Mouse (Mus musculus): ENCODE measurements around the gene Trim44. TPM values are rescaled to one million over a fixed set of nuclear protein-coding genes. Genes with fewer than 3 reads are reported as not detected.

Trim44 gene
- polyA plus RNA-seq, 1 experiment from 2014 or later: 16.2 TPM

DNA sequence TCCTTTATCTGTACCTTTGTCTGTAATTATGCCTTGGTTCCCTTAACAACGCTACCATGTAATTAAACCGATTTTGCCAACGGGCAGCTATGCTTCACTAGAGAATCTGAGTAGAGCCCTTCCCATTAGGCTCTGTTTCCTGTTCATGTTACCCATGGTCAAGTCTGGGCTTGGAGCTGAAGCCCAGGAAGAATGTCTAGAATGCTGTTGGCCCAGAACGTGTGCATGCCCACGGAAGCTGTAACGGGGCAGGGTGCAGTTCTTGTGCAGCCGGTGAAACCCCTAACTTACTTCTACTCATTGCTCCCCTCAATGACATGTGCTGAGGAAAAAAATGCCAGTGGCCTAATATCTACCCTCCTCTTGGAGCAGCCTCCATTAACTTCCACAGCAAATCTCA lies 40.2 kb upstream of the Trim44 start:
- H3K4me2 ChIP-seq (ENCODE audit: low read depth, low read length): no peak overlapping the region
- peaks cover 21% of the 10 kb centered on the region for H3K4me1 ChIP-seq (ENCODE audit: control insufficient read depth, insufficient read depth, low read length)
- no peaks in the 10 kb centered on the region for H3K9me3 ChIP-seq (replicated peaks; ENCODE audit: control insufficient read depth, low read length)
- no peak overlapping the region for H3K4me3 ChIP-seq (replicated peaks; ENCODE audit: low read length)
- 77% methylated on average over 7 of the region's 7 CpGs for WGBS
- no peak overlapping the region for H3K27ac ChIP-seq (ENCODE audit: low read length)
- H3K9ac ChIP-seq (ENCODE audit: low read length): no peak overlapping the region
- no peaks in the 10 kb centered on the region for H3K27me3 ChIP-seq (ENCODE audit: control insufficient read depth, insufficient read depth, low read length)
- ATAC-seq (ENCODE audit: insufficient read depth, low FRiP score): no peak
- H3K36me3 ChIP-seq (ENCODE audit: control insufficient read depth, insufficient read depth, low read length): no peaks in the 10 kb centered on the region

DNA sequence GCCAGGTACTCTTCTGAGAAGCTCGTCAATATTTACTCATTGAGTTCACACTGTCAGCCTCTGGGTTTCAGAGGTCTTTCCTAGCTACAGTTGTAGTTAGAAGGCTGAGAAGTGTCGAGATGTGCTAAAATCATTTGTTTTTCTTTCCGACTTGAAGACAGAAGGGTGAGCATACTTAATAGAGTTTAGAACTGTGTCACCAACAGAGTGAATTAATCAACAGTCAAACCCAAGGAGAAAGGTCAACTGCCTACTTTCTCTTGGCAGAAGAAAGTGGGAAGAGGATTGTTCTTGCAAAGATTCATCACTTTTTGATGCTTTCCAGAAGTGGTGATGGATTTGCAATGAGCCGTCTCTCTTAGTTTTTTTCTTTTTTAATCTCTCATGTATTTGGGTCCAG lies 39.2 kb upstream of the Trim44 start:
- Histone ChIP-seq H3K9me3 (replicated peaks; ENCODE audit: control insufficient read depth, low read length) (no peaks in the 10 kb centered on the region), H3K27ac (ENCODE audit: low read length) (no peak overlapping the region), H3K36me3 (ENCODE audit: control insufficient read depth, insufficient read depth, low read length) (no peaks in the 10 kb centered on the region), H3K27me3 (ENCODE audit: control insufficient read depth, insufficient read depth, low read length) (no peaks in the 10 kb centered on the region), H3K4me1 (ENCODE audit: control insufficient read depth, insufficient read depth, low read length) (peaks cover 16% of the 10 kb centered on the region), H3K9ac (ENCODE audit: low read length) (no peak overlapping the region), H3K4me2 (ENCODE audit: low read depth, low read length) (no peak overlapping the region), H3K4me3 (replicated peaks; ENCODE audit: low read length) (no peak overlapping the region)
- 41% methylated on average over 4 of the region's 4 CpGs for WGBS
- no peak for ATAC-seq (ENCODE audit: insufficient read depth, low FRiP score)

DNA sequence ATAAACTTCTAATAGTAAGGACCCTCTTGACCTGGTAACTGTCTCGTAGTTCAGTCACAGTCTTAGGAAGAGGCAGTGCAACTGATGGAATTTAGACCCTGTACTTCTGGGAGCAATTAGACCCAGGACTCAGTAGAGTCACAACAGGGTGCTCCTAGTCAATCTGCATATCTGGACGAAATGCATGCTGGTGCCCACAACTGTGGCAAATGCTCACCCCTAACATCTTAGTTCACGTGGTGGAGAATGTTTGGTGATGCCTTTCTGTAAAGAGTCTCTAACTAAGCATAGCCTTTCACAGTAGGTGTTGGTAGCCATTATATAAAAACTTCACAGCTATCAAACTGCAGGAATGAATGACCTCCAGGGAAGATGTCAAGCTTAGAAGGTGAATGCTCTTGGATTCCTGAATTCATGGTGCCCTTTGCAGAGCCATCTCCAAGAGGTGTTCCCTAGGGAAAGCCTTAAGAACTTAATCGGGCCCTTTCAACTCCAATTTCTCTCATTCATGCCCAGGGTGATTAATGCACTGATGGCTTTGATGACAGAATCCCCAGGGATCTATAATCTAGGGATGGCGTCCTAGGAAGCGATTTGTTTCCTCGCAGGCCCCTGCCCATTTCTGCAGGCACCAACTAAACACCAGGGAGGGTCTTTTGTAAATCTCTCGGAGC lies 29.9 kb upstream of the Trim44 start:
- H3K9ac ChIP-seq (ENCODE audit: low read length): no peak overlapping the region
- no peaks in the 10 kb centered on the region for H3K4me1 ChIP-seq (ENCODE audit: control insufficient read depth, insufficient read depth, low read length)
- H3K27me3 ChIP-seq (ENCODE audit: control insufficient read depth, insufficient read depth, low read length): 0 out of 2 replicates have a peak, but pooled peaks cover 7% of the 10 kb centered on the region
- H3K4me2 ChIP-seq (ENCODE audit: low read depth, low read length): no peak overlapping the region
- no peaks in the 10 kb centered on the region for H3K9me3 ChIP-seq (replicated peaks; ENCODE audit: control insufficient read depth, low read length)
- no peaks in the 10 kb centered on the region for H3K36me3 ChIP-seq (ENCODE audit: control insufficient read depth, insufficient read depth, low read length)
- no peak for ATAC-seq (ENCODE audit: insufficient read depth, low FRiP score)
- no peak overlapping the region for H3K4me3 ChIP-seq (replicated peaks; ENCODE audit: low read length)
- WGBS: 61% methylated on average over 8 of the region's 8 CpGs
- H3K27ac ChIP-seq (ENCODE audit: low read length): no peak overlapping the region

DNA sequence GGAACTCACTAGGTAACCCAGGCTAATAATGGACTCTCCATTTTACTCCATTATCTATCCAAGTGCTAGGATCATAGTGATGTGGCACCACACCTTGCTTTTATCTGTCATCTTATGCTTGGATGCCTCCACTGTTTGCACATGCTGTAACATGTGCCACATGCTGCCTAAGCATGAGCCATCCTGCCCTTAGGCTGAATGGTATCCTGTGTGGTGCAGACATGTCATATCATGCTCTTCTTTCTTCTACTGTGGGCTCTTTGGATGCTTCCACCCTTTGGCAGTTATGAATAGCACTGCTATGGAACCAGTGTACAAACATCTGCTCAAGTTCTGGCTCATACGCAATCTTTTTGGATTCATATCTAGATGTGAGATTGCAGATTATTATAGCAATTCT lies 26.3 kb upstream of the Trim44 start:
- no peak overlapping the region for H3K27ac ChIP-seq (ENCODE audit: low read length)
- WGBS: 77% methylated on average over 1 of the region's 1 CpGs
- no peak overlapping the region for H3K4me3 ChIP-seq (replicated peaks; ENCODE audit: low read length)
- no peak overlapping the region for H3K9ac ChIP-seq (ENCODE audit: low read length)
- H3K4me1 ChIP-seq (ENCODE audit: control insufficient read depth, insufficient read depth, low read length): no peaks in the 10 kb centered on the region
- no peaks in the 10 kb centered on the region for H3K9me3 ChIP-seq (replicated peaks; ENCODE audit: control insufficient read depth, low read length)
- H3K4me2 ChIP-seq (ENCODE audit: low read depth, low read length): no peak overlapping the region
- no peak for ATAC-seq (ENCODE audit: insufficient read depth, low FRiP score)
- H3K27me3 ChIP-seq (ENCODE audit: control insufficient read depth, insufficient read depth, low read length): no peaks in the 10 kb centered on the region
- no peaks in the 10 kb centered on the region for H3K36me3 ChIP-seq (ENCODE audit: control insufficient read depth, insufficient read depth, low read length)

DNA sequence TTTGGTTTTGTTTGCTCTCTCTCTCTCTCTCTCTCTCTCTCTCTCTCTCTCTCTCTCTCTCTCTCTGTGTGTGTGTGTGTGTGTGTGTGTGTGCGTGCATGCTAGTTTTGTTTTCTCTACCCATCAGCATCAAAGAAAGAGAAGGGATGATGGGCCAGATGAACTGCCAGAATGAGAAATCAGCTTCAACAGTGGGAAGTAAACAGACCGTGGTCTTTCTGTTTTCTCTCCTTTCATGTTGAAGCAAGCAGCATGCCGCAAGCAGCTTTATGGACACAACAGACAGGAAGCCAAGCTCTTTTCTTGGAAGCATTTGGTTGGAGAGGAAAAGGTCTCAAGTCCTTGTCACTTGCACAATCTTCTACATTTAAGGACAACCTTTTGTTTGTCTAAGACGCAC lies 23.5 kb upstream of the Trim44 start:
- no peaks in the 10 kb centered on the region for H3K4me1 ChIP-seq (ENCODE audit: control insufficient read depth, insufficient read depth, low read length)
- WGBS: 37% methylated on average over 4 of the region's 4 CpGs
- no peak overlapping the region for H3K4me2 ChIP-seq (ENCODE audit: low read depth, low read length)
- H3K4me3 ChIP-seq (replicated peaks; ENCODE audit: low read length): no peak overlapping the region
- H3K9me3 ChIP-seq (replicated peaks; ENCODE audit: control insufficient read depth, low read length): no peaks in the 10 kb centered on the region
- no peak overlapping the region for H3K9ac ChIP-seq (ENCODE audit: low read length)
- no peak for ATAC-seq (ENCODE audit: insufficient read depth, low FRiP score)
- H3K27me3 ChIP-seq (ENCODE audit: control insufficient read depth, insufficient read depth, low read length): no peaks in the 10 kb centered on the region
- no peaks in the 10 kb centered on the region for H3K36me3 ChIP-seq (ENCODE audit: control insufficient read depth, insufficient read depth, low read length)
- H3K27ac ChIP-seq (ENCODE audit: low read length): no peak overlapping the region

DNA sequence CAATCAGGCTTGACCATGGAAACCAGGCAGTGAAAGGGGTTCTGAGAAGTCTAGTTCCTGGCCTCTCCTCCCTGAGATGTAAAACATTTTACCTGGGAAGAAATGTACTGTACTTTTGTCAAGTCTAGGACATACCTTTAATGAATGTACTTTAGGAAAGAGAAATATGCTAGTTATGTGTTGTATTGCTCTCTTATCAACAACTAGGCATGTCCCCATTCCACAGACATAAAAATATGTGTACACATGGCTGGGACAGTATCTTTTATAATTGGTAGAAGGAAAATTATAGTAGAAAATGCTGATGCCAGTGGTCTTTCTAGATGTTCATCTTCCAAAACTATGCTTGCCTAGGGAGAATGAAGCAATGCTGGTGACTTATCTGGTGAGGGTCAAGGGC lies 20.3 kb upstream of the Trim44 start:
- Histone ChIP-seq H3K9ac (ENCODE audit: low read length) (no peak overlapping the region), H3K27me3 (ENCODE audit: control insufficient read depth, insufficient read depth, low read length) (no peaks in the 10 kb centered on the region), H3K4me3 (replicated peaks; ENCODE audit: low read length) (no peak overlapping the region), H3K9me3 (replicated peaks; ENCODE audit: control insufficient read depth, low read length) (no peaks in the 10 kb centered on the region), H3K4me2 (ENCODE audit: low read depth, low read length) (no peak overlapping the region), H3K4me1 (ENCODE audit: control insufficient read depth, insufficient read depth, low read length) (no peaks in the 10 kb centered on the region), H3K36me3 (ENCODE audit: control insufficient read depth, insufficient read depth, low read length) (no peaks in the 10 kb centered on the region), H3K27ac (ENCODE audit: low read length) (no peak overlapping the region)
- no peak for ATAC-seq (ENCODE audit: insufficient read depth, low FRiP score)

DNA sequence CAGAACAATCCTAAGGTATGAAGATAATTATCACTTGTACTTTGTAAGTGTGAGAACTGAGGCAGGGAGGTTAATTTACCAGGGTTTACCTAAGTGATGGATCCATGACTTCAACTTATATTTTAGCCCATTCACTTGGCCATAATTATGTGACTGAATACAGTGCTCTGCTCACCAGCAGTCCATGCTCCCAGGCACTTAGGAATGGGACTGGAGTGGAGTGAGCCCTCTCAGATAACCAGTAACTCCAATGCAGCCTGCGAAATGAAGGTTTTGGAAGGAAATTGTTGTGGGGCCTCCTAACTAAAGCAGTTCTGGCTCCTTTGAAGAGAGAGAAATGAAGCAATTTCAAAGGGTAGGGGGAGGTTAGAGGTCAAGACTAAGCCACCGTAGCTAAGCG lies 18.8 kb upstream of the Trim44 start:
- ATAC-seq (ENCODE audit: insufficient read depth, low FRiP score): no peak
- Histone ChIP-seq H3K9me3 (replicated peaks; ENCODE audit: control insufficient read depth, low read length) (no peaks in the 10 kb centered on the region), H3K4me1 (ENCODE audit: control insufficient read depth, insufficient read depth, low read length) (no peaks in the 10 kb centered on the region), H3K27me3 (ENCODE audit: control insufficient read depth, insufficient read depth, low read length) (no peaks in the 10 kb centered on the region), H3K4me2 (ENCODE audit: low read depth, low read length) (no peak overlapping the region), H3K36me3 (ENCODE audit: control insufficient read depth, insufficient read depth, low read length) (no peaks in the 10 kb centered on the region), H3K9ac (ENCODE audit: low read length) (no peak overlapping the region), H3K4me3 (replicated peaks; ENCODE audit: low read length) (no peak overlapping the region), H3K27ac (ENCODE audit: low read length) (no peak overlapping the region)
- WGBS: 69% methylated on average over 3 of the region's 3 CpGs

DNA sequence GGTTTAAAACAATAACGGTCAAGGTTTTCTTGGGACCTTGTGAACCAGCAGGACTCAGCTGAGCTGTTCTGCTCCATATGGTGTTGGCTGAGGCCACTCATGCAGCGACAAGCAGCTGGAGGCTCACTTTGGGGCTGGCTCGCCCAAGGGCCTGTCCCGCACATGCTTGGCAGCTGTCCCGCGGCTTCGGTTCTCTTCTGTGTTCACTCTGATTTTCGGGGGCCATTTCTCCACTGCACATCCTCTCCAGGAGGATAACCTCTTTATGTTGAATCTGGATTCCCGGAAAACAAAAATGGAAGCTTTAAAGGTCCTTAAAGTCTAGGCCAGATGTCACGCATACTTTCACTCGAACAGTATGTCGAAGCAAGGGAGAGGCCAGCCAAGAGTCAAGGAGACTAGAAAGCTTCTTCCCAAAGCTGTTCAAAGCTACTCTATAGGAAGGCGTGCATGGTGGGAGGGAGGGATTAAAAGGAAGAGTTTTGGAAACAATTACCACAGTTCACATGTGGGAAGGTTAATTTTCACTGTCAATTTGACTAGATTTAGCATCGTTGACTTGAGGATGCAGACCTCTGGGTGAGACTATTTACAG lies 8.6 kb upstream of the Trim44 start:
- 68% methylated on average over 14 of the region's 14 CpGs for WGBS
- peak; percentile 50; the same call in 1 of the 2 replicates for ATAC-seq (ENCODE audit: insufficient read depth, low FRiP score)
- H3K36me3 ChIP-seq (ENCODE audit: control insufficient read depth, insufficient read depth, low read length): no peaks in the 10 kb centered on the region

DNA sequence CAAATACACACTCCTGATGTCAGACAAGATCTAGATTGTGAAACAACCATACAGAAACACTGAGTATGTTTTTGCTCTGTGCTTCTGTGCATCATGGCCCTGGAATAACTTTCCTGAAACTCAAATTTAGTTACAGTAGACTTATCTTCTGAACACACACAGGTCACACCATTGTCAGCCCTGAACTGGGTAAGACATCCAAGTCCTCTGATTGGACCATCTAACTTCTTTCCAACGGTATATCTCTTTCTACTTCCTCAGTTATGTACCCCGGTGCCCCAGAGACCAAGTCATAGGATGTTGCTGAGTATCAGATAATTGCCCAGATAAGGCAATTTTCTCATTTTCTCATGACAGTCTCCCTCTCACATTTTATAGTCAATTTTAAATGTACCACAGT lies 5.1 kb upstream of the Trim44 start:
- no peaks in the 10 kb centered on the region for H3K36me3 ChIP-seq (ENCODE audit: control insufficient read depth, insufficient read depth, low read length)
- peaks cover 2% of the 10 kb centered on the region; the same call in 1 of the 2 replicates for H3K4me1 ChIP-seq (ENCODE audit: control insufficient read depth, insufficient read depth, low read length)
- H3K4me3 ChIP-seq (replicated peaks; ENCODE audit: low read length): no peak overlapping the region
- no peak overlapping the region for H3K27ac ChIP-seq (ENCODE audit: low read length)
- H3K27me3 ChIP-seq (ENCODE audit: control insufficient read depth, insufficient read depth, low read length): no peaks in the 10 kb centered on the region
- H3K9ac ChIP-seq (ENCODE audit: low read length): no peak overlapping the region
- H3K9me3 ChIP-seq (replicated peaks; ENCODE audit: control insufficient read depth, low read length): no peaks in the 10 kb centered on the region
- H3K4me2 ChIP-seq (ENCODE audit: low read depth, low read length): no peak overlapping the region
- WGBS: 75% methylated on average over 2 of the region's 2 CpGs
- no peak for ATAC-seq (ENCODE audit: insufficient read depth, low FRiP score)

More for the DNA sequence above, 8.6 kb upstream of the Trim44 start:
- Histone ChIP-seq H3K9ac (ENCODE audit: low read length) (no peak overlapping the region), H3K27ac (ENCODE audit: low read length) (no peak overlapping the region; the same call in 1 of the 2 replicates), H3K4me1 (ENCODE audit: control insufficient read depth, insufficient read depth, low read length) (no peaks in the 10 kb centered on the region), H3K4me3 (replicated peaks; ENCODE audit: low read length) (no peak overlapping the region), H3K9me3 (replicated peaks; ENCODE audit: control insufficient read depth, low read length) (no peaks in the 10 kb centered on the region), H3K27me3 (ENCODE audit: control insufficient read depth, insufficient read depth, low read length) (no peaks in the 10 kb centered on the region), H3K4me2 (ENCODE audit: low read depth, low read length) (no peak overlapping the region)
